Comparison of ENCODE assay signal across 22 mouse cellular contexts in the genomic region with DNA sequence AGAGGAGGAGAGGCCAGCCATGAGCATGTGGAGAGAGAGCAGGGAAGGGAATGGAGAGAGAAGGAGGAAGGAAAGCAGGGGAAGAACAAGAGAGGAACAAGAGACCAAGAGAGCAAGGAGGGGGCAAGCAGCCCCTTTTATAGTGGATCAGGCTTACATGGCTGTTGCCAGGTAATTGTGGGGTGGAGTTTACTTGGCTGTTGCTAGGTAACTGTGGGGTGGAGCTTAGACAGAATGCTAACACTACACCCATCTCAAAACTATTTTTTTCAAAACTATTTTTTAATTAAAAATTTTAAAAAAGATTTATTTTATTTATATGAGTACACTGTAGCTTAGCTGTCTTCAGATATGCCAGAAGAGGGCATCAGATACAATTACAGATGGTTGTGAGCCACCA. TPM values are rescaled to one million over a fixed set of nuclear protein-coding genes. Genes with fewer than 3 reads are reported as not detected.
DNase-seq lines count a peak whose midpoint lies in the region; ATAC-seq and TF ChIP-seq lines count a peak whose summit lies in the region.
"Had no signal": no experiment of that assay in that cellular context is flagged by ENCODE, and none has a peak within 500 bp of the region (broad histone marks: within the 10 kb centered on the region; RNA-seq: fewer than 3 reads in every experiment).

No protein-coding gene starts in this region.

- H3K4me2 ChIP-seq in liver, embryonic 12.5 days = no peak overlapping the region
- no peak overlapping the region for H3K4me2 ChIP-seq in liver, postnatal 0 days (ENCODE audit: low read depth, low read length)
- no peak overlapping the region for H3K4me2 ChIP-seq in liver, embryonic 13.5 days
- H3K4me2 ChIP-seq in liver, embryonic 15.5 days = no peak overlapping the region
- H3K4me2 ChIP-seq: embryonic facial prominence, embryonic 12.5 days; forebrain, embryonic 13.5 days; forebrain, embryonic 15.5 days had no signal

- H3K36me3 ChIP-seq in liver, embryonic 12.5 days = no peaks in the 10 kb centered on the region
- H3K36me3 ChIP-seq in liver, postnatal 0 days (replicated peaks; ENCODE audit: insufficient read depth, low read length) = no peaks in the 10 kb centered on the region
- no peaks in the 10 kb centered on the region for H3K36me3 ChIP-seq in liver, embryonic 13.5 days
- H3K36me3 ChIP-seq in liver, embryonic 15.5 days (replicated peaks) = no peaks in the 10 kb centered on the region
- no peaks in the 10 kb centered on the region for H3K36me3 ChIP-seq in thymus, adult 2 months (ENCODE audit: control insufficient read depth, insufficient read depth, low read length)
- H3K36me3 ChIP-seq: embryonic facial prominence, embryonic 10.5 days; embryonic facial prominence, embryonic 12.5 days; forebrain, embryonic 15.5 days had no signal

- no peak for TF ChIP-seq POLR2A in thymus, adult 2 months (IDR thresholded peaks at IDR 0.05; ENCODE audit: control insufficient read depth, extremely low read depth, insufficient read depth, low read length, poor library complexity)

- TF ChIP-seq EP300 in liver, postnatal 0 days (IDR thresholded peaks at IDR 0.05; ENCODE audit: low read depth) = no peak

- no peak overlapping the region for H3K9ac ChIP-seq in liver, embryonic 12.5 days
- H3K9ac ChIP-seq in liver, postnatal 0 days (replicated peaks) = no peak overlapping the region
- H3K9ac ChIP-seq in liver, embryonic 13.5 days = no peak overlapping the region
- no peak overlapping the region for H3K9ac ChIP-seq in liver, embryonic 15.5 days
- H3K9ac ChIP-seq: embryonic facial prominence, embryonic 12.5 days; forebrain, embryonic 13.5 days; forebrain, embryonic 15.5 days; forebrain, postnatal 0 days had no signal

- H3K4me1 ChIP-seq in liver, embryonic 12.5 days = peaks cover 24% of the 10 kb centered on the region
- peaks cover 2% of the 10 kb centered on the region; the same call in 1 of the 2 replicates for H3K4me1 ChIP-seq in liver, postnatal 0 days (ENCODE audit: insufficient read depth)
- peaks cover 36% of the 10 kb centered on the region for H3K4me1 ChIP-seq in liver, embryonic 13.5 days (replicated peaks)
- H3K4me1 ChIP-seq in liver, embryonic 15.5 days (replicated peaks) = peaks cover 20% of the 10 kb centered on the region
- no peaks in the 10 kb centered on the region for H3K4me1 ChIP-seq in thymus, adult 2 months (replicated peaks; ENCODE audit: control insufficient read depth, insufficient read depth, low read length)
- H3K4me1 ChIP-seq: embryonic facial prominence, embryonic 10.5 days; embryonic facial prominence, embryonic 12.5 days; forebrain, embryonic 13.5 days; forebrain, embryonic 15.5 days had no signal

- H3K4me3 ChIP-seq in liver, embryonic 12.5 days = no peak overlapping the region
- H3K4me3 ChIP-seq in liver, postnatal 0 days (ENCODE audit: low read depth, low read length) = no peak overlapping the region
- H3K4me3 ChIP-seq in liver, embryonic 13.5 days (replicated peaks) = no peak overlapping the region
- no peak overlapping the region for H3K4me3 ChIP-seq in liver, embryonic 15.5 days (replicated peaks)
- H3K4me3 ChIP-seq in thymus, adult 2 months (ENCODE audit: control insufficient read depth, insufficient read depth, low read length) = no peak overlapping the region
- H3K4me3 ChIP-seq: embryonic facial prominence, embryonic 10.5 days; embryonic facial prominence, embryonic 12.5 days; forebrain, embryonic 13.5 days; forebrain, embryonic 15.5 days had no signal

- no peaks in the 10 kb centered on the region for H3K27me3 ChIP-seq in liver, embryonic 12.5 days (replicated peaks)
- no peaks in the 10 kb centered on the region for H3K27me3 ChIP-seq in liver, postnatal 0 days (ENCODE audit: insufficient read depth, low read length)
- H3K27me3 ChIP-seq in liver, embryonic 13.5 days = no peaks in the 10 kb centered on the region
- no peaks in the 10 kb centered on the region for H3K27me3 ChIP-seq in liver, embryonic 15.5 days
- no peaks in the 10 kb centered on the region for H3K27me3 ChIP-seq in thymus, adult 2 months (ENCODE audit: control insufficient read depth, insufficient read depth, low read length)
- H3K27me3 ChIP-seq: embryonic facial prominence, embryonic 12.5 days; forebrain, embryonic 13.5 days; forebrain, embryonic 15.5 days had no signal

- DNase-seq in liver, postnatal 0 days = no peak
- DNase-seq in R1 (ENCODE audit: low read depth, low spot score) = peak; percentile 38
- no peak for DNase-seq in liver, embryonic 13.5 days
- no peak for DNase-seq in thymus, adult 2 months
- DNase-seq in heart, adult 9 months (ENCODE audit: low spot score in 2 of 2) = no peak
- DNase-seq: adrenal gland, adult 2 months; adrenal gland, postnatal 10 days; adrenal gland, postnatal 25 days; cerebellum, adult 11 months; cerebellum, adult 18-20 months; cerebellum, adult 8-10 months; cerebellum, adult 9-11 months; cerebellum, postnatal 14 days; cerebellum, postnatal 36 days; forebrain, postnatal 0 days had no signal

- H3K9me3 ChIP-seq in liver, embryonic 12.5 days (replicated peaks) = no peaks in the 10 kb centered on the region
- no peaks in the 10 kb centered on the region for H3K9me3 ChIP-seq in liver, postnatal 0 days (ENCODE audit: low read length)
- H3K9me3 ChIP-seq in liver, embryonic 13.5 days (replicated peaks) = no peaks in the 10 kb centered on the region
- H3K9me3 ChIP-seq in liver, embryonic 15.5 days (replicated peaks) = no peaks in the 10 kb centered on the region
- H3K9me3 ChIP-seq: embryonic facial prominence, embryonic 10.5 days; embryonic facial prominence, embryonic 12.5 days; forebrain, embryonic 13.5 days; forebrain, embryonic 15.5 days had no signal

- no peak overlapping the region for H3K27ac ChIP-seq in liver, embryonic 12.5 days
- H3K27ac ChIP-seq in liver, postnatal 0 days (ENCODE audit: low read depth) = no peak overlapping the region
- H3K27ac ChIP-seq in liver, embryonic 13.5 days = no peak overlapping the region
- no peak overlapping the region for H3K27ac ChIP-seq in liver, embryonic 15.5 days (replicated peaks)
- H3K27ac ChIP-seq in thymus, adult 2 months (ENCODE audit: control insufficient read depth, insufficient read depth, low read length) = no peak overlapping the region
- H3K27ac ChIP-seq: embryonic facial prominence, embryonic 10.5 days; embryonic facial prominence, embryonic 12.5 days; forebrain, embryonic 13.5 days; forebrain, embryonic 15.5 days had no signal

- TF ChIP-seq CTCF in liver, postnatal 0 days (IDR thresholded peaks at IDR 0.05; ENCODE audit: low read depth) = no peak
- no peak for TF ChIP-seq CTCF in thymus, adult 2 months (IDR thresholded peaks at IDR 0.05; ENCODE audit: borderline replicate concordance, control insufficient read depth, extremely low read depth, insufficient read depth, low read length, poor library complexity)

- peak; percentile 57 for ATAC-seq in liver, embryonic 12.5 days
- no peak for ATAC-seq in liver, postnatal 0 days
- ATAC-seq in liver, embryonic 13.5 days (ENCODE audit: low read depth) = peak; percentile 56; the same call in 1 of the 2 replicates
- peak; percentile 41; the same call in 1 of the 2 replicates for ATAC-seq in liver, embryonic 15.5 days (ENCODE audit: insufficient read depth)
- no peak for ATAC-seq in activated CD4-positive, CD25-positive, alpha-beta regulatory T cell, adult 4 months
- ATAC-seq: forebrain, embryonic 13.5 days; forebrain, embryonic 15.5 days; forebrain, postnatal 0 days had no signal

RNA-seq across cellular contexts. Expression of gene Amn1, which starts 10.1 kb away (rescaled TPM):
- polyA plus RNA-seq in liver, embryonic 12.5 days (2016; fragmentation: Nextera tagmentation; extraction: Ambion mirVana) = 8.6 and 9.2 TPM in 2 replicates
- polyA plus RNA-seq in liver, postnatal 0 days (2015; fragmentation: Nextera tagmentation; extraction: Ambion mirVana) = 7.1 and 9.1 TPM in 2 replicates
- 7.7 and 8.0 TPM in 2 replicates for polyA plus RNA-seq in liver, embryonic 13.5 days (2015; fragmentation: Nextera tagmentation; extraction: Ambion mirVana)
- polyA plus RNA-seq in liver, embryonic 15.5 days (2015; fragmentation: Nextera tagmentation; extraction: Ambion mirVana) = 5.3 and 5.6 TPM in 2 replicates
- 10 to 100 TPM; 17.2 to 31.1 TPM for polyA plus RNA-seq in activated CD4-positive, CD25-positive, alpha-beta regulatory T cell, adult 4 months (2017; shearing (Covaris generic))
- 7.4 and 11.3 TPM in 2 replicates for polyA plus RNA-seq in thymus, adult 2 months (2012; rRNA removed)

RNA-seq across cellular contexts. Expression of gene Etfbkmt, which starts 58.9 kb away (rescaled TPM):
- 11.8 and 12.0 TPM in 2 replicates for polyA plus RNA-seq in liver, embryonic 12.5 days (2016; fragmentation: Nextera tagmentation; extraction: Ambion mirVana)
- 9.7 and 9.8 TPM in 2 replicates for polyA plus RNA-seq in liver, postnatal 0 days (2015; fragmentation: Nextera tagmentation; extraction: Ambion mirVana)
- 11.5 and 13.5 TPM in 2 replicates for polyA plus RNA-seq in liver, embryonic 13.5 days (2015; fragmentation: Nextera tagmentation; extraction: Ambion mirVana)
- 11.4 and 12.3 TPM in 2 replicates for polyA plus RNA-seq in liver, embryonic 15.5 days (2015; fragmentation: Nextera tagmentation; extraction: Ambion mirVana)
- 10 to 100 TPM; 75.2 to 93.2 TPM for polyA plus RNA-seq in activated CD4-positive, CD25-positive, alpha-beta regulatory T cell, adult 4 months (2017; shearing (Covaris generic))
- 5.1 and 6.2 TPM in 2 replicates for polyA plus RNA-seq in thymus, adult 2 months (2012; rRNA removed)

Comparison
In these comparisons a context has a peak if more than half of its experiments do, and no peak if none do; other contexts are left out.
1. ATAC-seq: peak in liver, embryonic 12.5 days (single experiment), liver, embryonic 13.5 days (single experiment) and liver, embryonic 15.5 days (single experiment); none in liver, postnatal 0 days (single experiment) and activated CD4-positive, CD25-positive, alpha-beta regulatory T cell, adult 4 months (single experiment).